Mouse (Mus musculus) forebrain, embryonic 10.5 days (tissue): Measurements from ENCODE around the gene Anxa1. TPM values are rescaled to one million over a fixed set of nuclear protein-coding genes. Genes with fewer than 3 reads are reported as not detected.
A peak's percentile ranks its signal among the peaks of the same experiment; 100 is the strongest.

ENCODE experiments used
- DNase-seq: peaks from one replicate; pipeline ENCODE4 v3.0.0-alpha.2; 2017; ENCODE audit warnings: low spot score; ENCODE audit errors: extremely low spot score
- H3K27ac ChIP-seq: fragments of 300-500 bp; sonication (generic); 2 replicates; pipeline ENCODE4 v1.5.1; 2016; ENCODE audit warnings: mild to moderate bottlenecking
- H3K27me3 ChIP-seq: fragments of 300-500 bp; sonication (generic); 2 replicates; pipeline ENCODE4 v1.6.1; 2016; ENCODE audit warnings: mild to moderate bottlenecking; ENCODE audit not compliant: poor library complexity, severe bottlenecking
- H3K36me3 ChIP-seq: fragments of 300-500 bp; sonication (generic); replicated peaks from 2 replicates; pipeline ENCODE4 v1.6.1; 2016; ENCODE audit warnings: mild to moderate bottlenecking, moderate library complexity
- H3K4me1 ChIP-seq: fragments of 300-500 bp; sonication (generic); 2 replicates; pipeline ENCODE4 v1.6.1; 2016
- H3K4me3 ChIP-seq: fragments of 300-500 bp; sonication (generic); 2 replicates; pipeline ENCODE4 v1.5.1; 2016; ENCODE audit warnings: mild to moderate bottlenecking, moderate library complexity
- H3K9me3 ChIP-seq: fragments of 300-500 bp; sonication (generic); 2 replicates; pipeline ENCODE4 v1.6.1; 2016; ENCODE audit warnings: mild to moderate bottlenecking, moderate library complexity
- WGBS: fragments of 180-500 bp; shearing (Covaris S2); methylation state at CpG from one replicate; pipeline ENCODE4 v1.1.7; 2016; 5-methylcytosine and 5-hydroxymethylcytosine counted together
- polyA plus RNA-seq: library from polyadenylated mRNA; unstranded; fragments of >200 nt; fragmentation: Nextera tagmentation; extraction: Ambion mirVana; gene quantifications from 2 replicates; pipeline ENCODE4 v1.2.1, GENCODE M21; 2016

The Anxa1 gene
- polyA plus RNA-seq, 1 experiment from 2014 or later = 0.88 TPM

- Histone ChIP-seq H3K27me3 (no peaks in the 10 kb centered on the region), H3K9me3 (no peaks in the 10 kb centered on the region), H3K4me1 (no peaks in the 10 kb centered on the region), H3K4me3 (no peak overlapping the region), H3K27ac (no peak overlapping the region), H3K36me3 (no peaks in the 10 kb centered on the region)
- 82% methylated on average over 2 of the region's 2 CpGs for WGBS
- no peak for DNase-seq
Measured at GRCm38 (mm10) chr19:20365364-20365763, 25.4 kb downstream of the Anxa1 start.

GRCm38 (mm10) chr19:20364931-20365330, 25.8 kb downstream of the Anxa1 start:
- H3K27ac ChIP-seq = no peak overlapping the region
- no peaks in the 10 kb centered on the region for H3K9me3 ChIP-seq
- 91% methylated on average over 13 of the region's 13 CpGs for WGBS
- no peak for DNase-seq
- no peaks in the 10 kb centered on the region for H3K4me1 ChIP-seq
- no peaks in the 10 kb centered on the region for H3K27me3 ChIP-seq
- H3K4me3 ChIP-seq = no peak overlapping the region
- H3K36me3 ChIP-seq = no peaks in the 10 kb centered on the region

GRCm38 (mm10) chr19:20363221-20363620, 27.5 kb downstream of the Anxa1 start:
- Histone ChIP-seq H3K27me3 (no peaks in the 10 kb centered on the region), H3K4me1 (no peaks in the 10 kb centered on the region), H3K4me3 (no peak overlapping the region), H3K27ac (no peak overlapping the region), H3K36me3 (no peaks in the 10 kb centered on the region), H3K9me3 (no peaks in the 10 kb centered on the region)
- WGBS = 69% methylated on average over 10 of the region's 10 CpGs
- DNase-seq = no peak

- H3K4me3 ChIP-seq = no peak overlapping the region
- H3K36me3 ChIP-seq = no peaks in the 10 kb centered on the region
- no peak for DNase-seq
- H3K4me1 ChIP-seq = no peaks in the 10 kb centered on the region
- H3K27me3 ChIP-seq = no peaks in the 10 kb centered on the region
- 49% methylated on average over 2 of the region's 2 CpGs for WGBS
- no peak overlapping the region for H3K27ac ChIP-seq
- no peaks in the 10 kb centered on the region for H3K9me3 ChIP-seq
Measured at GRCm38 (mm10) chr19:20361917-20362577, 28.7 kb downstream of the Anxa1 start.

GRCm38 (mm10) chr19:20358679-20359078, 32.1 kb downstream of the Anxa1 start:
- no peak for DNase-seq
- 92% methylated on average over 5 of the region's 5 CpGs for WGBS
- Histone ChIP-seq H3K36me3 (no peaks in the 10 kb centered on the region), H3K4me3 (no peak overlapping the region), H3K27ac (no peak overlapping the region), H3K27me3 (no peaks in the 10 kb centered on the region), H3K4me1 (no peaks in the 10 kb centered on the region), H3K9me3 (no peaks in the 10 kb centered on the region)

- Histone ChIP-seq H3K27ac (no peak overlapping the region), H3K27me3 (no peaks in the 10 kb centered on the region), H3K36me3 (no peaks in the 10 kb centered on the region), H3K9me3 (no peaks in the 10 kb centered on the region), H3K4me3 (no peak overlapping the region), H3K4me1 (no peaks in the 10 kb centered on the region)
- WGBS = 16% methylated on average over 8 of the region's 8 CpGs
- peak; percentile 75 for DNase-seq
Measured at GRCm38 (mm10) chr19:20345317-20345917, 45.3 kb downstream of the Anxa1 start.

- Histone ChIP-seq H3K27me3 (no peaks in the 10 kb centered on the region), H3K9me3 (no peaks in the 10 kb centered on the region), H3K27ac (no peak overlapping the region), H3K36me3 (no peaks in the 10 kb centered on the region), H3K4me1 (no peaks in the 10 kb centered on the region), H3K4me3 (no peak overlapping the region)
- DNase-seq = peak; percentile 28
- WGBS = 57% methylated on average over 11 of the region's 11 CpGs
Measured at GRCm38 (mm10) chr19:20344511-20345316, 46.0 kb downstream of the Anxa1 start.

- Histone ChIP-seq H3K4me1 (no peaks in the 10 kb centered on the region), H3K36me3 (no peaks in the 10 kb centered on the region), H3K27ac (no peak overlapping the region), H3K27me3 (no peaks in the 10 kb centered on the region), H3K9me3 (no peaks in the 10 kb centered on the region), H3K4me3 (no peak overlapping the region)
- 89% methylated on average over 10 of the region's 10 CpGs for WGBS
- no peak for DNase-seq
Measured at GRCm38 (mm10) chr19:20344052-20344451, 46.7 kb downstream of the Anxa1 start.

Other genes starting within 250 kb of the Anxa1 start
- 0.89 and 9.1 TPM in 2 replicates for gene Aldh1a1, start 101.8 kb upstream of the Anxa1 start, polyA plus RNA-seq